Mouse (Mus musculus) neutrophil, adult 65 days (primary cell): ENCODE measurements around the gene Olfr1347. TPM values are rescaled to one million over a fixed set of nuclear protein-coding genes. Genes with fewer than 3 reads are reported as not detected.

Experiments used
- total RNA-seq: library from RNA; stranded (reverse); gene quantifications from 2 replicates; pipeline ENCODE4 v1.2.4, GENCODE M21; 2023

The Olfr1347 gene
- total RNA-seq, result not detected in 2 replicates

GRCm38 (mm10) chr7:6499655-6500054 is at the start of gene Olfr1347:
TSS of gene Olfr1347 (minus strand) at chr7:6499755.

GRCm38 (mm10) chr7:6522850-6523249 is 23.3 kb upstream of the Olfr1347 start, which contains the start of gene Olfr1349:
TSS of gene Olfr1349 (minus strand) at chr7:6522950.

GRCm38 (mm10) chr7:6508648-6509047 is 9.1 kb upstream of the Olfr1347 start, which contains the start of gene Olfr1348:
TSS of gene Olfr1348 (minus strand) at chr7:6508748.

GRCm38 (mm10) chr7:6486841-6487240 is 12.7 kb downstream of the Olfr1347 start, which contains the start of gene Olfr5:
TSS of gene Olfr5 (minus strand) at chr7:6486941.

GRCm38 (mm10) chr7:6466951-6467350 is 32.6 kb downstream of the Olfr1347 start, which contains the start of gene Olfr1346:
TSS of gene Olfr1346 (plus strand) at chr7:6467101.

GRCm38 (mm10) chr7:6455868-6456267 is 43.7 kb downstream of the Olfr1347 start, which contains the start of gene Olfr1336:
TSS of gene Olfr1336 (plus strand) at chr7:6456168.

GRCm38 (mm10) chr7:6438388-6438787 is 61.2 kb downstream of the Olfr1347 start, which contains the start of gene Olfr1344:
TSS of gene Olfr1344 (plus strand) at chr7:6438688.

Other genes with a start within 250 kb of the Olfr1347 start
- gene Epp13, start 247.0 kb downstream of the Olfr1347 start, total RNA-seq, result not detected in 2 replicates
- gene Zfp667, start 213.2 kb downstream of the Olfr1347 start, total RNA-seq, result 0.16 and 0.34 TPM in 2 replicates
- gene Zfp583, start 168.5 kb downstream of the Olfr1347 start, total RNA-seq, result 1.1 TPM in 1 of 2 replicates, not detected in the other
- not detected in 2 replicates for gene Gm3854, start 156.0 kb downstream of the Olfr1347 start, total RNA-seq
- 0.52 and 0.69 TPM in 2 replicates for gene Zfp78, start 136.5 kb downstream of the Olfr1347 start, total RNA-seq
- 1.8 and 2.3 TPM in 2 replicates for gene Zfp28, start 116.5 kb downstream of the Olfr1347 start, total RNA-seq
- not detected in 2 replicates for gene Smim17, start 101.0 kb downstream of the Olfr1347 start, total RNA-seq
- 0.09 TPM in 1 of 2 replicates, not detected in the other for gene Gm20715, start 89.5 kb downstream of the Olfr1347 start, total RNA-seq
- gene Olfr1344, start 61.1 kb downstream of the Olfr1347 start, total RNA-seq, result not detected in 2 replicates
- gene Olfr1336, start 43.6 kb downstream of the Olfr1347 start, total RNA-seq, result not detected in 2 replicates
- not detected in 2 replicates for gene Olfr1346, start 32.7 kb downstream of the Olfr1347 start, total RNA-seq
- not detected in 2 replicates for gene Olfr5, start 12.8 kb downstream of the Olfr1347 start, total RNA-seq
- not detected in 2 replicates for gene Olfr1348, start 9.0 kb upstream of the Olfr1347 start, total RNA-seq
- not detected in 2 replicates for gene Olfr1349, start 23.2 kb upstream of the Olfr1347 start, total RNA-seq
- gene Olfr1350, start 65.1 kb upstream of the Olfr1347 start, total RNA-seq, result not detected in 2 replicates
- gene Zim1, start 196.7 kb upstream of the Olfr1347 start, total RNA-seq, result not detected in 2 replicates
- gene Peg3, start 230.7 kb upstream of the Olfr1347 start, total RNA-seq, result not detected in 2 replicates
- not detected in 2 replicates for gene Usp29, start 230.8 kb upstream of the Olfr1347 start, total RNA-seq